Mouse (Mus musculus): ENCODE measurements around the gene Clec18a.
"Not testable (repeated sequence)": the region's sequence is repeated elsewhere in the genome, so short reads cannot be mapped to it uniquely, and the experiment has no call there.

The Clec18a gene

GRCm38 (mm10) chr8:111056158-111056663 is 36.0 kb downstream of the Clec18a start, which contains the start of gene Exosc6:
TSS of gene Exosc6 (plus strand) at chr8:111056339.
- peak; percentile 95 for DNase-seq (ENCODE audit: low read depth, low spot score)

DNA sequence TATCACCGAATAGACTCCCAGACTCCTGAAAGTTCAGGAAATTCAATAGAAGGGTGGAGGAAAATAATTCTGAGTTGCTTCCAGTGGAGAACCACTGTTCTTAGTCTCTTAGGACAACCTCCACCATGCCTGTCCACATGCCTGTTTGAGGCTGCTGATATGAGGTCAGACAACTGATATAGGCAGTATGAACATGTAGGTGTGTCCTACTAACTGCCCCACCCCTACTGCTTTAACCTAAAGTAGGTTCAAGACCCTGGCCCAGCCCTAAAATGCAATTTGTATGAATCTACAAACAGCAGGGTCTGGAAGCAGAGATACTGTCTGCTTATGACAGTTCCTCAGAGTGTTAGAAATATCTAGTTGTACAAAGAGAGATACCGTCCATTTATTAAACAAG is 36.6 kb downstream of the Clec18a start:
- no peak for DNase-seq (ENCODE audit: low read depth, low spot score)

GRCm38 (mm10) chr8:111055031-111055634 is 37.1 kb downstream of the Clec18a start:
- DNase-seq (ENCODE audit: low read depth, low spot score): no peak

GRCm38 (mm10) chr8:111053827-111054518 is 38.3 kb downstream of the Clec18a start:
- no peak for DNase-seq (ENCODE audit: low read depth, low spot score)

DNA sequence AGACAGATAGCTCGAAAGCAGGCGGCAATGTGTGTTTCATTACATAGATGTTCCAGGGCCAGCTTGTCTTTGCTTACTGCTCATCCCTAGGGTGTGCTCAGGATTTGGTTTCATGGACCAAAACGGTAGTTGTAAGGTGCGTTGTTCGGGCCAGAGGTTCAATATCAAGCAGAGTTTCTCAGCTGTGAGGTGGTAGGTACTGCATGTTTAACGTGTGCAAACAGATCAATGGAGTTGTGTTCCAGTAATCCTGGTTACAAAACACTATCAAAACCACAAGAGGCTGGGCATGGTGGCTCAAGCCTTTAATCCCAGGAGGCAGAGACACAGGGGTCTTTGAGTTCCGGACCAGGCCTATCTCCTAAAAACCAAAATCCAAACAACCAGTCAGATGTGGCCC is 43.1 kb downstream of the Clec18a start:
- no peak for DNase-seq (ENCODE audit: low read depth, low spot score)

GRCm38 (mm10) chr8:111048694-111049093 is 43.5 kb downstream of the Clec18a start:
- peak; percentile 47 for DNase-seq (ENCODE audit: low read depth, low spot score)

DNA sequence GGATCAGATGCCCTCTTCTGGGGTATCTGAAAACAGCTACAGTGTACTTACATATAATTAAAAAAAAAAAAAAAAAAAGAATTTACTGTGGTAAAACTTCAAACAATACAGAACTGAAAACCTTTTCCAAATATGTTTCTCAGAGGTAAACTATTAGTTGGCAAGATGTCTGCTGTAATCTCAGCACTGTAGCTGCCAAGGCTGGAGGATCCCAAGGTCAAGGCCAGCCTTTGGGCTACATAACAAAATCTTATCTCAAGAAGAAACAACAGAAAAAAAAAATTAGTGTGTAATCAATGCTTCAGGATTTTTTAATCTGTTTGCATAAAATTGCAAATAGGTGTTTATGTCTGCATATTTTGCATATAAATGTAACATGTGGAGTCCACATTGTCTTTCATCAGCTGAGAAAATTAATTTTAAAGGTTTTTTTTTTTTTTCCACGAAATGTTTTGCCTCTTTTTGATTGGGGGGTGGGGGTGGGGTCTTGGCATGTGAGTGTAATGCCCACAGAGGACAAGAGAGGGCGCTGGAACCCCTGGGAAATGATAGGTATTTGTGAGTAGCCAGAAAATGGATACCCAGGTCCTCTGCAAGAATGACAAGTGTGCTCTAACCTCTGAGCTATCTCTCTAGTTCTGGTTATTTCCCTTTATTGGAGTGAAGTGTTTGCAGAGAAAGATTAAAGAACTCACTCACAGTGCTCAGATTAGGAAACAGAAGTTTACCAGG is 48.1 kb downstream of the Clec18a start:
- no peak for DNase-seq (ENCODE audit: low read depth, low spot score)

- no peak for DNase-seq (ENCODE audit: low read depth, low spot score)
Observed at GRCm38 (mm10) chr8:111042546-111042945, 49.7 kb downstream of the Clec18a start.

DNA sequence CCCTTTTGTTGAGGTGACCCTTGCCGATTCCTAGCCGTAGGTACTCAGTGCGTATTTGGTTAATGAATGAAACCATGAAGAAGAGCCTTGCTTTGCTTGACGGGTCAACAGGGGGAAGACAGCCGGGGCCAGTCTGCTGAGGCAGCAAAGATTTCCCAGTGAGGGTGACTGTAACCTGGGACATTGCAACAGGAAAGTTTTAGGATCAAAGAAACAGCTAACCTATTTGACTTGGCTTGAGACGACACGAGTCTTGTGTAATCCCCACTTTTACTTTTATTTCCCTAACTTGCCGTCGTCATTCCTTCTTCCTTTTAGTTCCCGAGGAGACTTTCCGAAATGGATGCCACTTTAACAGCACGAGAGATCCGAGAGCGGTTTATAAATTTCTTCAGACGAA is 55.6 kb downstream of the Clec18a start:
- DNase-seq (ENCODE audit: low read depth, low spot score): no peak

GRCm38 (mm10) chr8:111034276-111034675 is 58.0 kb downstream of the Clec18a start:
- no peak for DNase-seq (ENCODE audit: low read depth, low spot score)

GRCm38 (mm10) chr8:111033482-111034215 is 58.6 kb downstream of the Clec18a start:
- DNase-seq (ENCODE audit: low read depth, low spot score): peak; percentile 98

DNA sequence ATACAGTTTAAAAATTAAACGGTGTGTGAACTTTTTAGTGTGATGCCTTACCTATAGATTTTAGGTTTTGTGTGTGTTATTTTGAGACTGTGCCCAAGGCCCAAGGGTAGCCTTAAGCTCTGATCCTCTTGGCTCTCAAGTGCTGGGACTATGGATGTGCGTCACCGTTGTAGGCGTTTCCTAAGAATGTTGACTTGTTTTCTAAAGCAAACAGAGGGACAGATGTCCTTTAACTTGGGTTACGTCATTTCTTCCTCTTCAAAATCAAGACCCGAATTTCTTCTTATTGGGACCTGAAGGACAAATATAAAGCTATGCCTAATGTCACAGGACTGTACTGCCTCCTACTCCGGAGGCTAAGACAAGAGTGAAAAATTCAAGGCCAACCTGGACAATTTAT is 59.3 kb downstream of the Clec18a start, which contains the start of gene Aars:
Aars (plus strand) TSS at position 229 of the 400 bp plus-strand sequence.
- no peak for DNase-seq (ENCODE audit: low read depth, low spot score)

GRCm38 (mm10) chr8:111031572-111031971 is 60.7 kb downstream of the Clec18a start, which contains the start of gene Ddx19b:
TSS of gene Ddx19b (minus strand) at chr8:111031751.
- DNase-seq (ENCODE audit: low read depth, low spot score): no peak

- DNase-seq (ENCODE audit: low read depth, low spot score): peak; percentile 77
Observed at GRCm38 (mm10) chr8:111030045-111030444, 62.2 kb downstream of the Clec18a start.

GRCm38 (mm10) chr8:111029589-111029988 is 62.6 kb downstream of the Clec18a start:
- DNase-seq (ENCODE audit: low read depth, low spot score): peak; percentile 78

- peak; percentile 85 for DNase-seq (ENCODE audit: low read depth, low spot score)
Observed at GRCm38 (mm10) chr8:111027391-111027937, 64.8 kb downstream of the Clec18a start.

DNA sequence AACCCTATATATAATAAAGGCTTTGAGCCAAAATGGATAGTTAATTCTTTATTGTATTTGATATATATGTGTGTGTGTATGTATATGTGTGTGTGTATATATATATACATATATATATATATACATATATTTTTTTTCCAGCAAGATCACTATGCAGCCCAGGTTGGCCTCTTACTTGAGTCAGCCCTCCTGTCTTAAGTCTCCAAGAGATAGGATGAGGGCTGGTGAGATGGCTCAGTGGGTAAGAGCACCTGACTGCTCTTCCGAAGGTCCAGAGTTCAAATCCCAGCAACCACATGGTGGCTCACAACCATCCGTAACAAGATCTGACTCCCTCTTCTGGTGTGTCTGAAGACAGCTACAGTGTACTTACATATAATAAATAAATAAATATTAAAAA is 65.6 kb downstream of the Clec18a start:
- DNase-seq (ENCODE audit: low read depth, low spot score): not testable (repeated sequence)

GRCm38 (mm10) chr8:111010230-111010991 is 81.8 kb downstream of the Clec18a start:
- not testable (repeated sequence) for DNase-seq (ENCODE audit: low read depth, low spot score)
